Mouse (Mus musculus) C2C12 (cell line): ENCODE results near the gene Cep170b. TPM values are rescaled to one million over a fixed set of nuclear protein-coding genes. Genes with fewer than 3 reads are reported as not detected.
A peak's percentile ranks its signal among the peaks of the same experiment; 100 is the strongest.

Source experiments
- H3K27me3 ChIP-seq: one replicate; pipeline ENCODE4 v1.6.1; 2011; ENCODE audit not compliant: control insufficient read depth, insufficient read depth, insufficient read length
- H3K36me3 ChIP-seq: one replicate; pipeline ENCODE4 v1.6.1; 2011; ENCODE audit not compliant: control insufficient read depth, insufficient read depth
- H3K4me3 ChIP-seq: one replicate; pipeline ENCODE4 v1.5.1; 2011; ENCODE audit warnings: mild to moderate bottlenecking, control low read depth; ENCODE audit not compliant: poor library complexity, insufficient read depth, severe bottlenecking
- H3K79me2 ChIP-seq: one replicate; pipeline ENCODE4 v1.6.1; 2011; ENCODE audit not compliant: control insufficient read depth, insufficient read depth
- H3K79me3 ChIP-seq: one replicate; pipeline ENCODE4 v1.6.1; 2011; ENCODE audit warnings: low read depth, control low read depth
- H3ac ChIP-seq: one replicate; pipeline ENCODE3; 2011; ENCODE audit warnings: low read depth; ENCODE audit not compliant: control insufficient read depth, insufficient read length
- CEBPB ChIP-seq: IDR thresholded peaks from one replicate; pipeline ENCODE4 v1.6.1; 2011; ENCODE audit warnings: low read depth, mild to moderate bottlenecking, control low read depth, moderate library complexity
- CTCF ChIP-seq: IDR thresholded peaks from one replicate; pipeline ENCODE4 v1.5.1; 2011; ENCODE audit not compliant: control insufficient read depth, insufficient read depth, insufficient read length
- FOSL1 ChIP-seq: IDR thresholded peaks from one replicate; pipeline ENCODE4 v1.8.0; 2011; ENCODE audit warnings: mild to moderate bottlenecking, low read length; ENCODE audit not compliant: poor library complexity, insufficient read depth, severe bottlenecking
- MAX ChIP-seq: IDR thresholded peaks from one replicate; pipeline ENCODE4 v1.6.1; 2011; ENCODE audit warnings: mild to moderate bottlenecking, control low read depth
- MYOD1 ChIP-seq: IDR thresholded peaks from one replicate; pipeline ENCODE4 v1.6.1; 2011; ENCODE audit warnings: low read depth; ENCODE audit not compliant: control insufficient read depth, insufficient read length
- MYOG ChIP-seq: IDR thresholded peaks from one replicate; pipeline ENCODE4 v1.6.1; 2011; ENCODE audit not compliant: control insufficient read depth, insufficient read length; ENCODE audit errors: extremely low read depth
- USF1 ChIP-seq: IDR thresholded peaks from one replicate; pipeline ENCODE4 v1.6.1; 2011; ENCODE audit warnings: low read depth, mild to moderate bottlenecking, control low read depth, moderate library complexity
- long read RNA-seq, 2 experiments: library from polyadenylated mRNA; unstranded; transcript quantifications; one replicate each; pipeline ENCODE4 v2.0.0; 2019 to 2020
- polyA plus RNA-seq: library from polyadenylated mRNA; unstranded; fragments of >200 nt; fragmentation: generic; extraction: Trizol; gene quantifications from one replicate; pipeline ENCODE4 v1.2.1, GENCODE M21; 2012; ENCODE audit warnings: missing spikeins

Gene Cep170b
- polyA plus RNA-seq = 33.3 TPM
- long read RNA-seq, experiment 1, partial matches to known transcripts = 0 of 11 reads
- long read RNA-seq, experiment 1, other reads (novel, unspliced or antisense) = 10 of 11 reads
- long read RNA-seq, experiment 2, full-length matches to known transcripts = 5 of 68 reads
- long read RNA-seq, experiment 2, partial matches to known transcripts = 47 of 68 reads
- long read RNA-seq, experiment 2, other reads (novel, unspliced or antisense) = 16 of 68 reads

- Histone ChIP-seq H3K79me3 (peaks cover 5% of the 10 kb centered on the region), H3ac (no peak within 1 kb of the TSS), H3K4me3 (no peak within 1 kb of the TSS), H3K36me3 (peaks cover 10% of the 10 kb centered on the region), H3K79me2 (peaks cover 25% of the 10 kb centered on the region), H3K27me3 (no peaks in the 10 kb centered on the region)
- TF ChIP-seq CEBPB (no peak), CTCF (no peak), MYOG (no peak), FOSL1 (no peak), USF1 (no peak), MYOD1 (no peak), MAX (no peak)
Measured at GRCm38 (mm10) chr12:112720216-112720615, at the start of gene Cep170b. Gene Cep170b, plus strand, starts transcription at chr12:112720455.

- Histone ChIP-seq H3K27me3 (no peaks in the 10 kb centered on the region), H3K4me3 (no peak overlapping the region), H3ac (no peak overlapping the region), H3K36me3 (peaks cover 52% of the 10 kb centered on the region), H3K79me2 (peaks cover 81% of the 10 kb centered on the region), H3K79me3 (peaks cover 61% of the 10 kb centered on the region)
- no peak for TF ChIP-seq MYOD1
- TF ChIP-seq MYOG = no peak
- no peak for TF ChIP-seq CTCF
- TF ChIP-seq MAX = no peak
Measured at GRCm38 (mm10) chr12:112670718-112671393, 49.4 kb upstream of the Cep170b start.

DNA sequence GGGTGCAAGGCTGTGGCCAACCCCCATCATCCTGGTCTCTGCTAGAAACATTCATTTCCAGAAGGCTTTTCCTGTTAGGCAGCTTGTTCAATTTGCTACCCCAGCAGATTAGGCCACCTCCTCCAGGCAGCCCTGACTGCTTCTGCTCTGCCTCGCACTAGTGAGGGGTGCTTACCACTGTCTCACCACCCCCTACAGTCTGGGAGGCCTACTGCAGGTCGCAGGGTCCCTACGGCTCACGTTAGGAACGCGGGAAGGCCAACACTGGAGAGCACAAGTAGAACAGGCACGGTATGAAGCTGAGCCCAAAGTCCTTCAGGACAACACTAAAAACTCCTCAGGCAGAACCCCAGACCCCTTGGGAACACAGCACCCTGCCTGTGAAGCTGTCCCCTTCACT lies 48.4 kb upstream of the Cep170b start:
- TF ChIP-seq MYOG (no peak), CTCF (no peak), MAX (no peak), MYOD1 (no peak), USF1 (no peak), FOSL1 (no peak), CEBPB (no peak)
- Histone ChIP-seq H3K79me2 (peaks cover 70% of the 10 kb centered on the region), H3K27me3 (no peaks in the 10 kb centered on the region), H3K36me3 (peaks cover 49% of the 10 kb centered on the region), H3K79me3 (peaks cover 54% of the 10 kb centered on the region), H3ac (peak overlapping the region; percentile 33), H3K4me3 (no peak overlapping the region)

DNA sequence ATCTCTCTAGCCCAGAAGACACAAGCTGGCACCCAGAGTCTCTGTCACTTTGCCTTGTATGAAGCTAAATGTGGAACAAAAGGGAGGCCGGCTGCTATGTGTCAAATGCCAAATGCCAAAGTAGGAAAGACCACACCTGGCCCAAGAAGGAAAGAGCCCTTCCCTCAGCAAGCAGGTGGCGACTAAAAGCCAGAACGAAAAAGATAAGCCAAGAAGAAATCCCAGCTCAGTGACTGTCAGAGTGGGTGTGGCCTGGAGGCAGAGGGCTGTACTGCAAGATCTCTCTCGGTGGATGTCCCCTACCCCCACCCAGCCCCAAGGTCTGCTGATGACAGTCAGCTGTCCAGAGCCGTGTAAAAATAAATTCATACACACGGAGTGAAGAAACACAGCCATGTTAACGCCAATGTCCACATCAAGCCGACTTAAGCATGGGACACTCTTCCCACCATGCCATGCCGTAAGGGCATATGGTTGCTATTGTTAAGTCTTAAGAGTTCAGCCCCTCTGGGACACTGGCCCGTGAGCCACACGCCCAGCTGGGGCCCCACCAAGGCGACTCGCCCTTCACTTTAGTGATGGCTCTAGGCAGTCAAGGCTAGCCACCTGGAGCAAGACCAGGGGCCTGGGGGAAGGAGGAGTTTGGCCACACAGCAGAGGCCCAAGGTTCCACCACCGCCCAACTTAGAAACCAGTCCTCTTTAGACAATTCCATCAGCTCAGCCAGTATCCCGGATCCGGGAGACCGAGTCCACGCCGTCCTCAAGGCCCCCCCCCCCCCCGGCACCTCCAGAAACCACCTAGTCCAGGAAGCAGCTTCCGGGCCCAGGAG lies 47.3 kb upstream of the Cep170b start:
- Histone ChIP-seq H3K79me2 (peaks cover 60% of the 10 kb centered on the region), H3K79me3 (peaks cover 48% of the 10 kb centered on the region), H3ac (peak overlapping the region; percentile 76), H3K27me3 (no peaks in the 10 kb centered on the region), H3K4me3 (peak overlapping the region; percentile 72), H3K36me3 (peaks cover 40% of the 10 kb centered on the region)
- TF ChIP-seq MYOG (no peak), MYOD1 (no peak), MAX (no peak), USF1 (no peak), CEBPB (no peak), FOSL1 (no peak), CTCF (no peak)

DNA sequence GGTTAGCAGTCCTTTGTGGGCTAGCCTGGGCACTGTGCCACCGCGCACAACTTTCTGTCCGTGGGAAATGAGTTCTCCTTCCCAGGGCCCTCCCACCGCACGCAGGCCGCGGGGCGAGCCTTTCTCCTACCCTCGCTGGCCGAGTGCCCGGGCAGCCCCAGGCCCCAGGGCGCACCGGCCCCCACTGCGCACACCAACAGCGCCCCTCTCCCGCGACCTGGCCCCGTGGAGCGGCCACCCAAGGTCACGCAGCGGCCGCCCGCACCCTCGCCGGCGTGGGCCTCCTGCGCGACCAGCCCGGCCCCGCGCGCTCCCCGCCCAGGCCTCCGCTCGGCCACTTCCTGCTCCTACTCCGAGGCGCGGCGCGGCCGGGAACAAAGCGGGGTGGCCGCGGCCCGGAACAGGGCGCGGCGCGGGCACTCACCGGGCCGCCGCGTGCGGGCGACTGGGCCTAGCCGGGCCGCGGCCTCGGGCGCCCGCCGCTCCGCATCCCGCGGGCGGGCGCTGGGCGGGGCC lies 46.6 kb upstream of the Cep170b start:
- Histone ChIP-seq H3K27me3 (no peaks in the 10 kb centered on the region), H3K36me3 (peaks cover 33% of the 10 kb centered on the region), H3K79me3 (peaks cover 43% of the 10 kb centered on the region), H3ac (peak overlapping the region; percentile 76), H3K79me2 (peaks cover 53% of the 10 kb centered on the region), H3K4me3 (peak overlapping the region; percentile 72)
- TF ChIP-seq FOSL1 = no peak
- no peak for TF ChIP-seq MYOG
- no peak for TF ChIP-seq CEBPB
- TF ChIP-seq MAX = no peak
- no peak for TF ChIP-seq MYOD1
